Mouse (Mus musculus) hindlimb bud, embryonic 11.5 days (tissue): ENCODE results near the gene Eng.

ENCODE experiments used
- DNase-seq: peaks from one replicate; pipeline ENCODE4 v3.0.0-alpha.2; 2012; ENCODE audit warnings: low read depth, low spot score; ENCODE audit errors: extremely low spot score

Eng gene

GRCm38 (mm10) chr2:32644083-32644482 lies 2.3 kb upstream of the Eng start:
- no peak for DNase-seq

DNA sequence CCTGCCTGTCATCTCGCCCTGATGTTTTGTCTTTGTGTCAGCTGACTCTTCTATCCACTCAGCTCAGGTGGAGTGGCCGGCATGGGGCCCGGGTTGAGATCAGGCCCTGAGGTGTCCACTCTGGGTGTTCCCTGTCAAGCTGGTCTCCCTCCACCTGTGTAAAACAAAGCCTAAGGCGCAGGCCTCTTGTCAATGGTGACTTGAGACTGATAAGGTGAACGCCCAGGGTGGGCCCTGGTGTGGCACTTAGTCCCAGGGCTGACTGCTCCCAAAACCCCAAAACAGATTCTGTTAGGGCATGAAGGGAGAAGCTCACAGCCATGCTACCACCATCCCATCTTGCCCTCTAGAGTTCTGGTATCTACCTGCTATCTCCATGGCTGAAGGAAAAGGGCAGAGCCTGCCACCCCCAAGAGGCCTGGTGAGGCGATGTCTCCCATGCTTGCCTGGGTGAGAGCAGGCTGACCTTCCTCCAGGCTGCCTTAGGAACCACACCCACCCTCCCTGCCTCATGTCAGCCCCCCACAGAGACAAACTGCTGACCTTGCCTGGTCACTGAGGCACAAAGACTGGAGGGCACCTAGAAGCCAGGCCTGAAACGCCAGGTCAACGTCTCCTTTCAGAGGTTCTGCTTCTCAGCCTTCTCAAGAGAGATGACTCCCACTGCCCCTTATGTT lies 1.5 kb upstream of the Eng start:
- no peak for DNase-seq

DNA sequence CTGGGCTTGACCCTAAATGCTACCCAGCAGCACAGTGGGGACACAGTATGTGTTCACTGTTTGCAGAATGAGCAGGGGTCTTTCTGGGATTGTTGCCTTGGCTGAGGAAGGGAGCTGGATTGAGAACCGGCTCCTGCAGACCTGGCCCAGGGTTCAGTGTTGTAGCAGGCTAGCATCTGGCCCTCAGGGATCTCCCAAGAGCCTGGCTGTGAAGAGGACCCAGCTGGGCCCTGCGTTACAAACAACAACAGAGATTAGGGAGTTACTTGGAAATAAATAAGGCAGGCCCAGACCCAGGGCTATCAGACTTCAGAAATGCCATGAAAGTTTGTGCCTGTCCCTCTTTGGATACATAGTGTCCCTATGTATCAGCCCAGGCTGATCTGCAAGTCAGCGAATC lies 748 bp upstream of the Eng start:
- DNase-seq, result no peak

GRCm38 (mm10) chr2:32647366-32647765 lies 971 bp downstream of the Eng start:
- no peak for DNase-seq

DNA sequence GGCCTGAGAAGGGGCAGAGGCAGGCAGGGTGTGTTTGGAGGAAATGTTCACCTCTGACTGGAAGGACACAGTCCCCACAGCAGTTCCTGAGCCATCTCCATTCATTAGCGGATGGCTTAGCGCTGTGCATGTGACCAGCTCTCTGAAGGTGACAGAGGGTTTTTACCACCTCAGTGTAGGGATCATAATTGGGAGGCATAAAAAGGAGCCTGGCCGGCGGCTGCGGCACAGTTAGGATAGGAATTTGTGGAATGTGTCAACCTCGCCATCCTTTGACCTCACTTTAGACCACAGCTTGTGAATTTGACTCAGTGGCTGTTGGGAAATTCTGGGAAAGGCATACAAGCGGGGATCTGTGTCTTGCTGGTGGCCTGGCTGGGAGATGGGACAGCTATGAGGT lies 7.4 kb downstream of the Eng start:
- DNase-seq, result no peak

DNA sequence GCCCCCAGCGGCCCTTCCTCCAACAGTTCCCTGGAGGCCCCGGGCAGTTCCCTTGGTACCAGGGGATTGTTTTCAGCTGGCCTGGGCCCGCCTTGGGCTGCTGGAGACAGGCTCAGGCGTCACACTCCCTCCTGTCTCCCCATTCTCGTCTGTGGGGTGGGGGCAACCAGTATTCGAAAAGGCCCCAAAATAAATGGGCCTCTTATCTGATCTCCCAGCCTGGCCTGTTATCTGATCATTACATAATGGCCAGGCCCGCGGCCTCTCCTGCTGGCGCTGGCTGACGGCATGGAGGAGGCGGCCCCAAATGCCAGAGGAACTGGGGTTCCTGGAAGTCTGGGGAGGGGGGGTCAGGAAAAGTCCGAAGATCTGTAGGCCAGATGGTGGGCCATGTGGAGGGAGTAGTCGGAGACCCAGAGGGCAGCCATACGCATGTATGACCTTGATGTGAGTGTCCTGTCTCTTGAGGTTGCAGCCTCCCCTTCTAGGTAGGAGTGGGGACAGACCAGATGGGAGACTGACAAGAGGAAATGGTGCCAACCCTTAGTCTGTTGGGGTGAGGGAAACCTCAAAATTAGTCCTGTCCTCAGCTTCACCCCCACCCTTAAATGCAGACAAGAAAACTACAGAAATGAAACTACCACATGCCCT lies 8.5 kb downstream of the Eng start:
- no peak for DNase-seq

GRCm38 (mm10) chr2:32655394-32655744 lies 9.0 kb downstream of the Eng start:
- DNase-seq, result no peak

DNA sequence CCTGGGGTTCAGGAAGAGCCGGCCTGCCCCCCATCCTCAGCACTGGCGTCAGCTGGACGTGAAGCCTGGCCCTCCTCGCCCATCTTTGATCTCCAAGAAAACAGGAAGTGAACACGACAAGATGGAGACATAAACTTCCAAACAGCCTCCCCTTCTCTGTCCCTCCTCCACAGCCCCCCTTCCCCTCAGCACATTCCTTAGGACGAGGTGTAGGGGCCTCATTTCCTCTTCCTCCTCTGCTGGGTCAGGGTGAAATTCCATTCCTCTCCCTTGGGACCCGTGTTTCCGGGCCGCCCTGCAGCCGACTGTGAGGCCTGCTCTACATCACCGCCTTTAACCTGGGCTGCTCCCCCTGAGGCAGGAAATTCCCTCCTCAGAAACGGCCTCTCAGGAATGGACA lies 9.4 kb downstream of the Eng start:
- no peak for DNase-seq

GRCm38 (mm10) chr2:32658873-32659272 lies 12.5 kb downstream of the Eng start:
- no peak for DNase-seq

DNA sequence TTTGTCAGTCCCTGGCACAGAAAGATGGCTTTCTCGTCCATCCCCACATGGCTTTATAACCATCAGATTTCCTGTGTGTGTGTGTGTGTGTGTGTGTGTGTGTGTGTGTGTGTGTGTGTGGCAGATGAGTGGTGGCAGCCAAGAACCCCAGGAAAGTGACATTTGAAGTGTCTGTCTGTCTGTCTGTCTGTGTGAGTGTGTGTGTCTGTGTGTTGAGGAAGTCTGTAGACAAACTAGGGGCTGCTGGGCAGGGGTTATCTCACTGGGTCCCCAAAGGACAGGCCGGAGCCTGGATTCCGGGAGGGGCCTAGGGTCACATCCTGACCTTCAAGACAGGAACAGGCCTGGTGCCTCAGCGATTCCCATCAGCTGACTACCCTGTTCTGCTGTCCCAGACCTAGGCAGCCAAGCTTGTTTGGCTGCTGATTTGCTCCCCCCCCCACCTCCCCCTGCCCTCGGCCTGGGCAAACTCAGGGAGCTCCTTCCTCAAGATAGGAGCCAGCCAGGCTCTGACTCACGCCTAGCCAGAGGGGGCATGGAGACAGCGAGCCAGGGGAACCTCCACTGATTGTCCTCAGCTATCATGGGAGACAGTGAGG lies 15.2 kb downstream of the Eng start:
- DNase-seq, result no peak

DNA sequence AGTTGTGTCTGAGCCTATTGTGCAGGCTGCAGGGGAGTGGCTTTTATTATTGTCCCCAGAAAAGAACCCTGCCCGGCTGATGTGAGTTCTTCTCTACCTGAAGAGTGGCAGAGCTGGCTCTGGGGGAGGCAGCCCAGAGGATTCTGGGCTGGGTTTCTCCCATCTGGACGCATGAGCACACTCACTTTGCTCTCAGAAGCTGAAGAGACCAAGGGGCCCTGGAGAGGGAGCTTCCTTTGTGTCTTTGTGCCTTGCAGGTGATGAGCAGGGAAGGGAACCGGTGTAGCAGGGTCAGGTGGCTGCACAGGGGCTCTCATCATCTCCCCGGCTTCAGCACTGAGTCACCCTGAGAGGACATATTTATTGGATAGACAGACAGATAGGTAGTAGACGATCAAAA lies 15.9 kb downstream of the Eng start:
- DNase-seq, result no peak

- no peak for DNase-seq
Observed at GRCm38 (mm10) chr2:32665345-32665744, 18.9 kb downstream of the Eng start.

GRCm38 (mm10) chr2:32665853-32666252 lies 19.5 kb downstream of the Eng start:
- no peak for DNase-seq

DNA sequence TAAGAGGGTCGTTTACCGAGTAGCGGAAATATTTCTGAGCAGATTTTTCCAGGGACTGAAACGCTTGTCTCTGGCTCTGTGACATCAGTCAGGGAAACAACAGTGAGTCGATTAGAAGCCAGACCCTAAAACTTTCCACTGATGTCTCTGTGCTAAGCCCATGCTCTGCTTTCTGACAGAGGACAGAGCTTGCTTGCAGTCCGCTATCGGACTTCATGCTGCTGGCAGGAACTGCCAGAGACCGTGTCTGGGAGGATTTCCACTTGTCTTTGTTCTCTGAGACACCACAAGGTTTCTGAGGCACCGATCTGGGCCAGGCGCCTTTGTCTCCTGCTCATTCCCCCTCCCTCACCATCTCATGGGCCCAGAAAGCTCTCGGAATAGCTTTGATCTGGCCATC lies 21.4 kb downstream of the Eng start:
- DNase-seq, result no peak

DNA sequence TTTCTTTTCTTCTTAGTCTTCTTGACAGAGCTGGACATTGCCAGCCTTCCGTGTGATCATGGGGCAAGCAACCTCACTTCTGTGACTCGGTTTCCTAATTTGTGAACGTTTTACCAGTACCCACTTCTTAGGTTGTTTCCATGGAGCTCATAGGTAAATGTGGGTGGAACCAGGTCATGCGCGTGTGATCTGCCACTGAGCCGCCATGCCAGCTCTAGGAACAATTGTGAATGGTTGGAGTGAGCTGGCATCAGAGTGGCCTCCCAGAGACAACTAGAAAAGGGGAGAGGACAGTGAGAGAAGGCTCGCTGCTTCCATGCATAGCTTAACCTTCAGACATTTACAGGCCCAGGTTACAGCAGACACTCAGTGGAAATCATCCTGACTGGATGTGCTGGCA lies 21.8 kb downstream of the Eng start:
- DNase-seq, result no peak

GRCm38 (mm10) chr2:32669876-32670275 lies 23.5 kb downstream of the Eng start:
- DNase-seq, result no peak

DNA sequence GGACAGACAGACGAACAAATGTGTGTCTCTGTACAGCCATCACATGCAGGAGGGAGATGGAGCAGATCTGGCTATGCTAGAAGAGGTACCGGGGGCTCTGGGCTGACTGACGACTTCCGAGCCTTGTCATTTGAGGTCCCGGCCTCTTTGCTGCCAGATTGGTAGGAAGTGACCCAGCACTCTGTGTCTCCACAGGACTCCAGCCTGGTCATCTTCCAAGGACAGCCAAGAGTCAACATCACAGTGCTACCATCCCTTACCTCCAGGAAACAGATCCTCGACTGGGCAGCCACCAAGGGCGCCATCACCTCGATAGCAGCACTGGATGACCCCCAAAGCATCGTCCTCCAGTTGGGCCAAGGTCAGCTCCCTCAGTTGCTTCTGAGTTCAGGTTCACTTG lies 24.8 kb downstream of the Eng start:
- DNase-seq, result no peak

- DNase-seq, result no peak
Observed at GRCm38 (mm10) chr2:32671907-32672595, 25.7 kb downstream of the Eng start.

- no peak for DNase-seq
Observed at GRCm38 (mm10) chr2:32673176-32673917, 27.0 kb downstream of the Eng start.

DNA sequence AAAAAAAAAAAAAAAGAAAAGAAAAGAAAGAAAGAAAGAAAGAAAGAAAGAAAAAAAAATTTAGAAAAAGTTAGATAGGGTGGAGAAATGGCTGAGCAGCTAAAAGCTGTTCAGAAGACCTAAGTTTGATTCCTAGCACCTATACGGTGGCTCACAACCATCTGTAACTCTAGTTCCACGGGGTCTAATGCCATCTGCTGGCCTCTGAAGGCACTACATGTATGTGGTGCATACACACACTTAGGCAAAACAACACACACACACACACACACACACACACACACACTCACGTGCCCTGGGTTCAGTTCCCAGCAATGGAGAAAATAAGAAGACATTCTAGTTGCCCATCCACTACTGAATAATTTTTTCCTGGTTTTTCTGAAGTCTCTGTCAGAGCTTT lies 30.4 kb downstream of the Eng start:
- no peak for DNase-seq

GRCm38 (mm10) chr2:32677683-32678082 lies 31.3 kb downstream of the Eng start:
- DNase-seq, result no peak
